Mouse (Mus musculus): ENCODE results near the gene Dpf1. TPM values are rescaled to one million over a fixed set of nuclear protein-coding genes. Genes with fewer than 3 reads are reported as not detected.

Gene Dpf1
- polyA plus RNA-seq, 1 experiment from 2014 or later: 167 TPM

DNA sequence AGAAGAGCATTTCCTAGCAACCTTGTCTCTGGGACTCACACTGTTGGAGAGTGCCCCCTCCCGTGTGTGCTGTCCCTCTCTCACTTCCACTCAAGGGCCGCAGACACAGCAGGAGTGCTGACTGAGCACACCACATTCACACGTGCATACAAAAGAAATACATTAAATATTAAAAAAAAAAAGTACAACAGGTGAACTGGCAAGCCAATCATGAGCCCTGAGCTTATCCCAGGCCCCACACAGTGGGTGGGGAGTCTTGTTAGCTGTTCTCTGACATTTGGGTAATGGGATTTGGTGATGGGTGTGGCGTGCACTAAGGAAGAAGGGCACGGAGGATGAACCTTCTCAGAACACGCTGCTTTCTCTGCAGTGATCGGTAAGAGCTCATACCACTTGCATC is 1.1 kb upstream of the Dpf1 start:
- Histone ChIP-seq H3K27me3 (replicated peaks; ENCODE audit: control insufficient read depth, insufficient read depth, low read length) (no peaks in the 10 kb centered on the region), H3K9me3 (replicated peaks; ENCODE audit: control insufficient read depth, low read length) (no peaks in the 10 kb centered on the region), H3K4me2 (ENCODE audit: low read length) (no peak overlapping the region), H3K4me1 (ENCODE audit: control insufficient read depth, insufficient read depth, low read length) (peaks cover 20% of the 10 kb centered on the region), H3K4me3 (ENCODE audit: low read depth, low read length) (no peak overlapping the region), H3K9ac (ENCODE audit: low read length) (no peak overlapping the region), H3K36me3 (ENCODE audit: control insufficient read depth, insufficient read depth, low read length) (no peaks in the 10 kb centered on the region), H3K27ac (ENCODE audit: low read depth, low read length) (no peak overlapping the region)
- ATAC-seq (no peak), DNase-seq (ENCODE audit: low spot score) (no peak)
- WGBS: 67% methylated on average over 7 of the region's 7 CpGs

DNA sequence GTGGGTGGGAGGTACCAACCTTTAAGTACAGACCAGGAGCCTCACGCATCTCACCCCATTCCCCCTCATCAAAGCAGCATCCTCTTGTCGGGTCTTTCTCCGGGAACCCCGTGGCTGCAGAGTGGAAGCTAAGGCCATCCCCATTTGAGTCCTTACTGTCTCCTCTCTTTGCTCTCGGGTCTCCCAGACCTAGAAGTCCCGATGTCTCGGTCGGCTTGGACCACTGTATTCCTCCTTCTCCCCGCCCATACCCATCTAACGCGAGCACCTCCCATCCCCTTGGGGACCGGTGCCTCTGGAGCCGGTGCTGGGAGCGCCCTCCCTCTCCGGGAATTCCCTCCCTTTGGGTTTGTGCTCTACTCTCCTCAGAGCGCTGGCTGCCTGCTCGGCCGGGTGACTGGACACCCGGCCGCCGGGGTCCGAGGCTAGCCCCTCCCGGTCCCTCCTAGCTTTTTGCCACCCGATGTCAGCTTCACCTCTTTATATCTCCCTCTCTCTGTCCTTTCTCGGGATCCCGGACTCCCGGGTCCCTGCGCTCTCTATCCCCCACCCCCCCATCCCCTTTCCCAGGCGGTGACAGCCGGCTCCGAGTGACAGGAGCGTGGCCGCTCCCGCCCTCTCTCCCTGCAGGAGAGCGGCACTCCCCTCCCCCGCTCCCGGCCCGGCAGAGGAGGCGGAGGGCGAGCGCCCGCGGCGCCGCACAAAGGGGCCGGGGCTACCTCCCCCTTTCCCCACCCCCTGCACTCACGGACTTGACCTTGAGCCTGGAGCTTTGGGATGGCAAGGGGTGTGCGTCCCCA is 912 bp downstream of the Dpf1 start:
- peak overlapping the region; percentile 95 for H3K4me2 ChIP-seq (ENCODE audit: low read length)
- DNase-seq (ENCODE audit: low spot score): peak; percentile 70
- H3K4me1 ChIP-seq (ENCODE audit: control insufficient read depth, insufficient read depth, low read length): peaks cover 21% of the 10 kb centered on the region

DNA sequence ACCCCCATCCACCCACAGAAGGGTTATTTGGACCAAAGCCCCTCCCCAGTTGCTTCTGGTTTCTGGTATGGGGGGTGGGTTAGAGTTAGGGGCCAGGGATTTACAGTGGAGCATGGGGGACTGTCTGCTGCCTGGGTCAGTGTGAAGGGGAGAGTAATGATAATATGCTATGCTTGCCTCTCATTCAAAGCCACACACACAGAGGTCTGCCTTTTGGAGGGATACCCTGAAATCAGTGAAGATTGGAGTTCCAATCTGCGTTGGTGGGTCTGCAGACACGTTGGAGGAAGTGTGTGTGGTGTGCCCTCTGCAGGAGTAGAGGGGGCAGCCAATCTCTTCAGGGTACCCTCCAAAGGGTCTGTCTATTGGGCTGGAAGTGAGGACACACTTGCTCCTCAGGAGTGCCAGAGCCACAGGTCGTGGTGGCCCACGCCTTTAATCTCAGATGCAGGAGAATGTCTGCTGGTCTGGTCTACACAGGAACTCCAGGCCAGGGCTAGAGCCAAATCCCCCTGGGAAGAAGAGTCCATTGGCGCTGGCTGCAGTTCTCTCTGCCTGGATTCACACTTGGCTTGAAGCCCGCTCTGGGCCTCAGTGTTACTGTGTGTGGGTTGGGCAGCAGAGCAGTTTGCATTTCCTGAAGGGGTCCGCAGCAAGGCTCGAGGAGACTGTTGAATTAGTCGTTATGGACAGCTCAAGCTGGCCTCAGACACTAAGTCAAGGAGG is 1.7 kb downstream of the Dpf1 start:
- peak overlapping the region; percentile 86 for H3K9ac ChIP-seq (ENCODE audit: low read length)
- H3K4me3 ChIP-seq (ENCODE audit: low read depth, low read length): peak overlapping the region; percentile 74
- ATAC-seq (no peak), DNase-seq (ENCODE audit: low spot score) (no peak)
- no peaks in the 10 kb centered on the region for H3K9me3 ChIP-seq (replicated peaks; ENCODE audit: control insufficient read depth, low read length)
- peak overlapping the region; percentile 95 for H3K4me2 ChIP-seq (ENCODE audit: low read length)
- H3K4me1 ChIP-seq (ENCODE audit: control insufficient read depth, insufficient read depth, low read length): peaks cover 26% of the 10 kb centered on the region
- 11% methylated on average over 9 of the region's 9 CpGs for WGBS
- no peaks in the 10 kb centered on the region for H3K27me3 ChIP-seq (replicated peaks; ENCODE audit: control insufficient read depth, insufficient read depth, low read length)
- peak overlapping the region; percentile 93 for H3K27ac ChIP-seq (ENCODE audit: low read depth, low read length)
- peaks cover 5% of the 10 kb centered on the region; the same call in 1 of the 2 replicates for H3K36me3 ChIP-seq (ENCODE audit: control insufficient read depth, insufficient read depth, low read length)

More for the DNA sequence above, 912 bp downstream of the Dpf1 start:
- 2% methylated on average over 46 of the region's 48 CpGs for WGBS
- H3K36me3 ChIP-seq (ENCODE audit: control insufficient read depth, insufficient read depth, low read length): peaks cover 3% of the 10 kb centered on the region; the same call in 1 of the 2 replicates
- peak overlapping the region; percentile 86 for H3K9ac ChIP-seq (ENCODE audit: low read length)
- H3K9me3 ChIP-seq (replicated peaks; ENCODE audit: control insufficient read depth, low read length): no peaks in the 10 kb centered on the region
- H3K27ac ChIP-seq (ENCODE audit: low read depth, low read length): peak overlapping the region; percentile 93
- no peaks in the 10 kb centered on the region for H3K27me3 ChIP-seq (replicated peaks; ENCODE audit: control insufficient read depth, insufficient read depth, low read length)
- ATAC-seq: no peak
- H3K4me3 ChIP-seq (ENCODE audit: low read depth, low read length): peak overlapping the region; percentile 74

DNA sequence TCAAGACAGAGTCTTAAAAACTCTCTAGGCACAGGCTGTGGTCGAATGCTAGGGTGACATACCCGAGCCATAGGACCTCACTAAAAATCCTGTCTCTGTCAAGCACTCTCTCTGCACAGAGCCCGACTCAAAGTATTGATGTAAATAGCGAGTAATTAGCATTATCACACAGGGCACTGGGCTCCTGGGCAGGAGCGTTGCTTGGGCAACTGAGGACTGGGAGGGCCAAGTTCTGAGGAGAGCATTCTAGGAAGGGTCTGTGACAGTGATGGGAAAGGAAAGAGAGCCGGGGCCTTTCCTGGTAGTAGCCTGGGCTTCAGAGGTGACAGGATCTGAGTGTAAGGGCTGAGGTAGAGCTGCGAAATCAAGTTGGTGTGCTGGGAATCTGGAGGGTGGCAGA is 2.4 kb downstream of the Dpf1 start:
- DNase-seq (ENCODE audit: low spot score) (no peak), ATAC-seq (no peak)
- H3K4me1 ChIP-seq (ENCODE audit: control insufficient read depth, insufficient read depth, low read length): peaks cover 26% of the 10 kb centered on the region
- no peaks in the 10 kb centered on the region for H3K9me3 ChIP-seq (replicated peaks; ENCODE audit: control insufficient read depth, low read length)
- H3K36me3 ChIP-seq (ENCODE audit: control insufficient read depth, insufficient read depth, low read length): peaks cover 7% of the 10 kb centered on the region
- 11% methylated on average over 7 of the region's 7 CpGs for WGBS
- peak overlapping the region; percentile 95 for H3K4me2 ChIP-seq (ENCODE audit: low read length)
- H3K4me3 ChIP-seq (ENCODE audit: low read depth, low read length): peak overlapping the region; percentile 74
- no peaks in the 10 kb centered on the region for H3K27me3 ChIP-seq (replicated peaks; ENCODE audit: control insufficient read depth, insufficient read depth, low read length)
- H3K27ac ChIP-seq (ENCODE audit: low read depth, low read length): peak overlapping the region; percentile 93
- peak overlapping the region; percentile 86; the same call in 1 of the 2 replicates for H3K9ac ChIP-seq (ENCODE audit: low read length)

DNA sequence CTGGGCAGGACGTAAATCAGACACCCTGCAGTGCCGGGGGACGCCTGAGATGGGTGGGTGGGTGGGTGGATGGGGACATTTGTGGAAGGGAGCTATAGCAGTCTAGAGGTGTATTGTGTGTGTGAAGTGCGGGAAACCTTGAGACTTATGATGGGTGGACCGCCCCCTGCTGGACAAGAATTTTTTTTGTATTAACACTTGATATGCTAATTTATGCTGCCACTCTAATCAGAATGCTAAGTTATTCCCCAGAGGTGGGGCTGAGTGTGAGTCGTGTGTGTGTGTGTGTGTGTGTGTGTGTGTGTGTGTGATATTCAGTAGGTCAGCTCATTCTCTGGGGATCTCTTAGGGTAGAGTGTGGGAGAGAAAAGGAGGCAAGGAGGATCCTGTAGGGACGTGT is 2.9 kb downstream of the Dpf1 start:
- Histone ChIP-seq H3K9ac (ENCODE audit: low read length) (peak overlapping the region; percentile 86; the same call in 1 of the 2 replicates), H3K4me1 (ENCODE audit: control insufficient read depth, insufficient read depth, low read length) (peaks cover 26% of the 10 kb centered on the region), H3K36me3 (ENCODE audit: control insufficient read depth, insufficient read depth, low read length) (peaks cover 12% of the 10 kb centered on the region), H3K4me3 (ENCODE audit: low read depth, low read length) (peak overlapping the region; percentile 74), H3K4me2 (ENCODE audit: low read length) (peak overlapping the region; percentile 95), H3K9me3 (replicated peaks; ENCODE audit: control insufficient read depth, low read length) (no peaks in the 10 kb centered on the region), H3K27me3 (replicated peaks; ENCODE audit: control insufficient read depth, insufficient read depth, low read length) (no peaks in the 10 kb centered on the region), H3K27ac (ENCODE audit: low read depth, low read length) (peak overlapping the region; percentile 93)
- DNase-seq (ENCODE audit: low spot score): peak; percentile 93
- WGBS: 17% methylated on average over 7 of the region's 7 CpGs
- ATAC-seq: peak; percentile 6; the same call in 1 of the 2 replicates

DNA sequence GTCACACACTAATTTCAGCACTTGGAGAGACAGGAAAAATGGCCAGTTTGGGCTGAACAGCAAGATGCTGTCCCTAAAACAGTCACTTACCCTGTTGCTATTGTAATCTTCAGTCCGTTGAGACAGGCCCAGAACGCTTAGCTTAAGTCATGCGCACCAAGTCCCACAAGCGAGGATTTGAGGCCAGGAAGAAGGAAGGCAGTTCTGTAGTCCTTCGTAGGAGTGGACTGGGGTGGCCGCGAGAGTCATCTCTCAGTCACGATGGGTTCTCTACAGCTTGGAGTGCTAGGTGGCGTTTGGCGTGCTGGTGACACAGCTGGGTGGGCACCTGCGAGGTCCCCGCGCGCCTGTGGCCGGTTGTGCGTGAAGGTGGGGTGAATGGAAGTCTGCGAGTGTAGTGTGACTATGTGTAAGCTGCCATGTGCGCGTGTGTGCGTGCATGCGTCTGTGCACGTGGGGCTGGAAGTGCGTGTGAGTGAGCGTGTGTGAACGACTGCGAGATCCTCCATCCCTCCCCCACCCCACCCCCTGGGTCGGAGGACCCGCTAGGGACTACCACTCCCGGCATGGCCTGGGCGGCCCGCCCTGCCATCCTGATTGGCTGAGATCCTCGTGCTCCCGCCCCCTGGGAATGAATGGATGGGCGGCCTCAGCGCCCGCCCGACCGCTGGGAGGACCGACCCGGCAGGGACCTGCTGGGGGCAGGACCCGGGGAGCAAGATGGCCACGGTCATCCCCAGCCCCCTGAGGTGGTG is 3.8 kb downstream of the Dpf1 start:
- Histone ChIP-seq H3K4me2 (ENCODE audit: low read length) (peak overlapping the region; percentile 95), H3K27me3 (replicated peaks; ENCODE audit: control insufficient read depth, insufficient read depth, low read length) (no peaks in the 10 kb centered on the region), H3K9ac (ENCODE audit: low read length) (peak overlapping the region; percentile 79), H3K9me3 (replicated peaks; ENCODE audit: control insufficient read depth, low read length) (no peaks in the 10 kb centered on the region), H3K27ac (ENCODE audit: low read depth, low read length) (peak overlapping the region; percentile 64), H3K4me1 (ENCODE audit: control insufficient read depth, insufficient read depth, low read length) (peaks cover 26% of the 10 kb centered on the region), H3K4me3 (ENCODE audit: low read depth, low read length) (peak overlapping the region; percentile 74), H3K36me3 (ENCODE audit: control insufficient read depth, insufficient read depth, low read length) (peaks cover 21% of the 10 kb centered on the region)
- ATAC-seq (peak; percentile 70), DNase-seq (ENCODE audit: low spot score) (peak; percentile 96)
- 2% methylated on average over 42 of the region's 42 CpGs for WGBS

DNA sequence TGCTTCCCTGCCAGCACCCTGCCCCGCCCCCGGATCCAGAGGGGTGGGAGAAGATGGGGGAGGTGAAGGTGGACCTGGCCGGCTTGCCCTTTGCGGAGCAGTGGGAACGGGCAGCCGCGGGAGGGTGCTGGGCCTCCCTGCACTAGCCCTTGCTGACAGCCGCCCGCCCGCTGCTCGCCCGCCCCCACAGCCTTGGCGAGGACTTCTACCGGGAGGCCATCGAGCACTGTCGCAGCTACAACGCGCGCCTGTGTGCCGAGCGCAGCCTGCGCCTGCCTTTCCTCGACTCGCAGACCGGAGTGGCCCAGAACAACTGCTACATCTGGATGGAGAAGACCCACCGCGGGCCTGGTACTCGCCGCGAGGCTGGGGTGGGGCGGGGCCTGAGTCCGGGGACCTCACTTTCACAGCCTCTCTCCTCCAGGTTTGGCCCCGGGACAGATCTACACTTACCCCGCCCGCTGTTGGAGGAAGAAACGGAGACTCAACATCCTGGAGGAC is 5.5 kb downstream of the Dpf1 start:
- H3K9ac ChIP-seq (ENCODE audit: low read length): peak overlapping the region; percentile 79
- WGBS: 2% methylated on average over 36 of the region's 36 CpGs
- H3K4me3 ChIP-seq (ENCODE audit: low read depth, low read length): peak overlapping the region; percentile 74
- peaks cover 33% of the 10 kb centered on the region for H3K36me3 ChIP-seq (ENCODE audit: control insufficient read depth, insufficient read depth, low read length)
- peak overlapping the region; percentile 95 for H3K4me2 ChIP-seq (ENCODE audit: low read length)
- H3K27me3 ChIP-seq (replicated peaks; ENCODE audit: control insufficient read depth, insufficient read depth, low read length): no peaks in the 10 kb centered on the region
- ATAC-seq (no peak), DNase-seq (ENCODE audit: low spot score) (no peak)
- peak overlapping the region; percentile 52 for H3K27ac ChIP-seq (ENCODE audit: low read depth, low read length)
- peaks cover 39% of the 10 kb centered on the region for H3K4me1 ChIP-seq (ENCODE audit: control insufficient read depth, insufficient read depth, low read length)
- no peaks in the 10 kb centered on the region for H3K9me3 ChIP-seq (replicated peaks; ENCODE audit: control insufficient read depth, low read length)

DNA sequence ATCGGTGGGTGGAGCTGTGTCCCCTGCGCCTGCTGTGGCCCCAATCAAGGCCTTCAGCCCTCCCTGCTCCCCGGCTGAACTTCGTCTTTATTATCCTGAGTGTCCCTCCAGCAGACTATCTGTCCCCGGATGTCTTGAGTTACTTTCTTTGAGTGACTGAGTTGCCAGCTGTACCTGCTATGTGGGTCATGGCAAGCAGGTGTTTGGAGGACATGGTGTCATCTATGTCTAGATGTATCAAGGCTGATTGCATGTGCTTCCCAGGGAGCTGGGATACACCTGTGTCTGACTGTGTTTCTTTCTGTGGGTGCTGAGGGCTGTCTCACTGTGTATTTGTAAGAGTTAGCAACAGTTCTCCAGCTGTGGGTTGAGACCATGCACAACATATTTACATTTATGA is 6.0 kb downstream of the Dpf1 start:
- peak overlapping the region; percentile 95 for H3K4me2 ChIP-seq (ENCODE audit: low read length)
- H3K27me3 ChIP-seq (replicated peaks; ENCODE audit: control insufficient read depth, insufficient read depth, low read length): no peaks in the 10 kb centered on the region
- peak overlapping the region; percentile 52 for H3K27ac ChIP-seq (ENCODE audit: low read depth, low read length)
- DNase-seq (ENCODE audit: low spot score) (no peak), ATAC-seq (no peak)
- peaks cover 44% of the 10 kb centered on the region for H3K4me1 ChIP-seq (ENCODE audit: control insufficient read depth, insufficient read depth, low read length)
- H3K36me3 ChIP-seq (ENCODE audit: control insufficient read depth, insufficient read depth, low read length): peaks cover 37% of the 10 kb centered on the region
- no peaks in the 10 kb centered on the region for H3K9me3 ChIP-seq (replicated peaks; ENCODE audit: control insufficient read depth, low read length)
- H3K9ac ChIP-seq (ENCODE audit: low read length): peak overlapping the region; percentile 79
- H3K4me3 ChIP-seq (ENCODE audit: low read depth, low read length): peak overlapping the region; percentile 74
- WGBS: 14% methylated on average over 5 of the region's 5 CpGs

All from forebrain, embryonic 14.5 days (tissue).